Mouse (Mus musculus) monocyte, adult 2 months (primary cell): ENCODE results near the gene Ldlr.
"Not testable (repeated sequence)": the region's sequence is repeated elsewhere in the genome, so short reads cannot be mapped to it uniquely, and the experiment has no call there.

ENCODE experiments used
- DNase-seq, 2 experiments: peaks; one replicate each; pipeline ENCODE4 v3.0.0; 2022; ENCODE audit warnings: low spot score in 2 of 2, low read depth in 1 of 2

The Ldlr gene

DNA sequence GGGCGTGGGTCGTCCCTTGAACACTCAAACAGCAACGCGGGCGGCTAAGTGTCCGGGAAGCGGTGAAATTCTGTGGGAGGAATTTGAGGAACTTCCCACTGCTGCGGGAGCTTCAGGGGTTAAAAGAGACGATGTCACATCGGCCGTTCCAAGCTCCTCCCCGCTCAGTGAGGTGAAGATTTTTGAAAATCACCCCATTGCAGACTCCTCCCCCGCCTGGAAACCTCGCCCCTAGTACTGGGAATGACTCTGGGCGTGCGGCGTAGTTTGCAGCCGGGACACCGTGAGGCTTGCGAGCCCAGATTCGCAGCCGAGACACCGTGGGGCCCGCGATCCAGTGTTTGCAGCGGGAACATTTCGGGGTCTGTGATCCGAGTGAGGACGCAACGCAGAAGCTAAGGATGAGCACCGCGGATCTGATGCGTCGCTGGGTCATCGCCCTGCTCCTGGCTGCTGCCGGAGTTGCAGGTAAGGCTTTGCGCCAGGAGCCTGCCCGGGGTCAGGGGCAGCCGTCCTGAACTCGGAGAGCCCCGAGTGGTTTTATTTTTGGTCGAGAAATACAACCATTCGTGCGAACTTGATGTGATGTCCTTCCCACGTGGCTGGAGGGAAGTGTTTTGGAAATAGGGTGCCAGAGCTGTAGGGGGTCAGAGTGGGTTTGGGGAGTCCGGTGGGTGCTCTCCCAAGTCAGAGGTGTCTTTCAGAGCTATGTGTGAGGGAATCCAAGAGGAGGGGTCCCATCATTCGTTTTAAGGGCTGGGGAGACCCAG lies at the start of gene Ldlr:
Gene Ldlr, plus strand, starts transcription at position 107 of the 770 bp plus-strand sequence.
- DNase-seq: peak; percentile 80 to 83

DNA sequence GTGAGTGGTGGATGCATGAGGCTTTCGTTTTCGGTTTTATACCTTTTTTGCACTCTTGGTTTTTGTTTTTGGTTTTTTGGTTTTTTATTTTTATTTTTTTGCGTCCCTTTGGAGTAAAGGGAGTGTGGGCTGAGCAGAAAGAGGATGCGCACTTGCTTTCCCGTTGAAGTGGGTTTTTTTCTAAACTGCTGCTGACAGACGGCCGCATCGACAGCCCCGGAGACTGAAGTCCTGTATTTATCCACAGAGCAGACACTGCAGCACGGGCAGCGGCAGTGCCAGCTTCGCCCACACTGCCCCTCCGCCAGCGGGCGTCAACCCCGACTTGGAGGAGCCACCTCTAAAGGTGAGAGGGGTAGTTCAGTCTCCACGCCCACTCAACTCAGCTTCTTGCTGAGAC lies 45.6 kb upstream of the Ldlr start:
- no peak for DNase-seq

GRCm38 (mm10) chr9:21680448-21680847 lies 42.8 kb upstream of the Ldlr start:
- DNase-seq: no peak

DNA sequence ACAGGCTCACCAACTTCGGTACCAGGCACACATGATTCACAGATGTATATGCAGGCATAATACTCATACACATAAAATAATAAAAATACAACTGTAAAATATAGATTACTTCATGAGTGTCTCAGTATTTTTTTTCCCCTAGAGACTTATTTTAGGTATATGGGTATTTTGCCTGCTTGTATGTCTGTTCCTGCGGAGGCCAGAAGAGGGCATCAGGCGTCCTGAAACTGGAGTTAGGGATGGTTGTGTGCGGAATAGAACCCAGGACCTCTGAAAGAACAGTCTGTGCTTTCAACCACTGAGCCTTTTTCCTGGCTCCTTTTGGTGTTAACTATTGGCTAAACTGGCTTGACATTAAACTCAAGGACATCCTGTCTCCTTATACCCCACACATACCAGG lies 40.5 kb upstream of the Ldlr start:
- DNase-seq: no peak

DNA sequence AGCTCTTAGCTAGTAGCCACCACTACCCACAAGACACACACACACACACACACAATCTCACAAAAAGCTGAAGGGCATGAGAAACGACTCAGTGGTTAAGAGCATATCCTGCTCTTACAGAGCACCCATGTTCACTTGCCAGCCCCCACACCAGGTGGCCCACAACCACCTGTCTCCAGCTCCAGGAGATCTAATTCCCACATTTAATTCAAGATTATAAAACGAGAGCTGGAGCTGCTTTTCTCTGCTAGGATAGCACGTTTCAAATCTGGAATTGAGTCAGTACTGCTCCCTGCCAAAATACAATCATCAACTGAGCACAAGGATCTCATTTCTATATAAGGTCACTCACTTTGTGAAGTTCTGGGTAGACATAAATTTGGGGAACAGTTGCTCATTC lies 39.4 kb upstream of the Ldlr start:
- no peak for DNase-seq

DNA sequence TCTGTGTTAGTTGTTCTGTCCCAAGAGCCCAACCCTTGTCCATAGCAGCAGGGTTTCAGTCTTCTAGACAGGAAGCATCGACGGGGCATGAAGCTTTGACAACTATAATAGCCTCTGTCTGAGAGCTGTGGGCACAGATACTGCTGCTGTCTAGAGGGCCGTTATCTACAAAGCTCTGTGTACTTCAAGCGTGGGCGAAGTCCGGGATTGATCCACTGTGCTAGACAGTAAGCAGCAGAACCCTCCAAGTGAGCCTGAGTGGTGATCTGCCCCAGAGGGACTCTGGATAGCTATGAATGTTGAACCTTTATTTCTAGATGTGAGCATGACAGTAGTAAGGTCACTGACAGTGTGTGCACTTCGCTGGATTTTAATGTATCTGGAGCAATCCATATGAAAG lies 34.7 kb upstream of the Ldlr start:
- DNase-seq: no peak

DNA sequence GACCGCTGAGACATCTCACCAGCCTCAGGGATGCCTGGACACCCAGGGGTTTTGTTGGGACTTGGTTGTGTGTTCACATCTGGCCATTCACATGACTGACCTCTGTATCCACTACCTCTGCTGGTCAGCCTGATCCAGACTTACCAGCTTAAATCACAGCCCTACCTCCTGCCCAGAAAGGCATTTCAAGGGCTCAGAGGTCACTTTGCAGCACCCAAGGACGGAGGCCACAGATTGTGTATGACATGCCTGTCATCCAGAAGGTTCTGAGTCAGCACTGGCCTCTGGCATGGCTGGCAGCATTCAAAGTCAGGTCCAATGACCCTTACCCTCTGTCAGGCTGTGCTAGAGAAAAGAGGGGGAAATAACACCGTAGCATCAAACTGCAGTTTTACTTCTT lies 33.3 kb upstream of the Ldlr start:
- no peak for DNase-seq

GRCm38 (mm10) chr9:21691862-21692261 lies 31.4 kb upstream of the Ldlr start:
- no peak for DNase-seq

GRCm38 (mm10) chr9:21692491-21692890 lies 30.8 kb upstream of the Ldlr start:
- no peak for DNase-seq

GRCm38 (mm10) chr9:21694071-21694470 lies 29.2 kb upstream of the Ldlr start:
- DNase-seq: no peak

DNA sequence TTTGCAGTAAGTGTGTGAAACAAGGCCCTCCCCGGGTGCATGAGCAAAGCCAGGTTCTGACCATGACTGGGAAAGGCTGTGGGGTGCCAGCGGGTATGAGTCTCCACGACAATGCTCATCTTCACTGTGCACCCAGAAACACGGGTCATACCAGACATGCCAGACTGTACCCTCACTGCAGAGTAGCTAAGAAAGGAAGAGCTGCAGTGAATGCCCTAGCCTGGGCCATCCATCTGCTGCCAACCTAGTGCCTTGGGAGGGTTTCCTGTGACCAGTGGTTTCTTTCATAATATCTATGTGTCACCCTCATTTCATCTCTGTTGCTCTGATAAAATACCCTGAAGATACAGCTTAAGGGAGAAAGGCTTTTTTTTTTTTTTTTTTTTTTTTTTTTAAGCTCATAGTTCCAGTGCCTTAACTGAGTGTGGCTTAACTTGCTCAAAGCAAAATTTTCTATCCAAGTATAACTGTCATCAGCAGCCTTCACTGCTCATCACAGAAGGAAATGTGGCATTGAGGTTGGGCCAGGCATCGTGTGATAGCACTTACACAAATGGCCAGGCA lies 28.0 kb upstream of the Ldlr start:
- DNase-seq: no peak

- DNase-seq: no peak
Measured at GRCm38 (mm10) chr9:21697121-21697520, 26.2 kb upstream of the Ldlr start.

GRCm38 (mm10) chr9:21699280-21699679 lies 24.0 kb upstream of the Ldlr start:
- not testable (repeated sequence) for DNase-seq

- no peak for DNase-seq
Measured at GRCm38 (mm10) chr9:21701091-21701490, 22.2 kb upstream of the Ldlr start.

GRCm38 (mm10) chr9:21703494-21703893 lies 19.8 kb upstream of the Ldlr start:
- no peak for DNase-seq

- DNase-seq: no peak
Measured at GRCm38 (mm10) chr9:21706085-21706484, 17.2 kb upstream of the Ldlr start.

DNA sequence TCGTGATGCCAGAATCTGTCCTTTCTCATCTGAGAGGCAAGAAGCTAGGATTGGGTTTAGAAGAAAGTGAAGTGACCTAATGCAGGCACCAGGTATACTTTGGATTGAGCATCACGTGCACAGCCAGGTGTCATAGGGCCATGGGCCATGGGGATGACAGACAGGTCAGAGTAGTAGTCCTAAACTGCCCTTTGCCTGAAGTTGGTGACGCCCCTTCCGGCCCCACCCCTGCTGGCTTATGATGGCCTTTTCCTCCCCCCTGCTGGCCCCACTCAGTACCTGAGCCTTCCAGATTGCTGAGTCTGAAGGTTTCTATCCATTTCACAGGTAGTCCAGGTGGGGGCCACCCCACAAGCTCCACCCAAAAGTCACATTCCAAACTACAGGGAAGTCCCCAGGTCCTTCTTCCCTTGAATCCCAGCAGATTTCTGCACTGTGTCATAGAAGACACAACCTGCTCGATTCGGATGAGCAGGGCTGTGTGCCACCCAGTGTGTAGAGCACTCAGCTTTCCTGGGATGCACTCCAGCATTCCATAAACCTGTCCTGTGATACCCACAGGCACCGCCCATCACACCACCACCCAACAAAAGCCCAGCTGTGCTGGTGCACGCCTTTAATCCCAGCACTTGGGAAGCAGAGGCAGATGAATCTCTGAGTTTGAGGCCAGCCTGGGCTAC lies 16.6 kb upstream of the Ldlr start:
- no peak for DNase-seq

- no peak for DNase-seq
Measured at GRCm38 (mm10) chr9:21709340-21709739, 13.9 kb upstream of the Ldlr start.

GRCm38 (mm10) chr9:21715298-21715697 lies 8.0 kb upstream of the Ldlr start:
- peak; percentile 70 to 75 for DNase-seq

DNA sequence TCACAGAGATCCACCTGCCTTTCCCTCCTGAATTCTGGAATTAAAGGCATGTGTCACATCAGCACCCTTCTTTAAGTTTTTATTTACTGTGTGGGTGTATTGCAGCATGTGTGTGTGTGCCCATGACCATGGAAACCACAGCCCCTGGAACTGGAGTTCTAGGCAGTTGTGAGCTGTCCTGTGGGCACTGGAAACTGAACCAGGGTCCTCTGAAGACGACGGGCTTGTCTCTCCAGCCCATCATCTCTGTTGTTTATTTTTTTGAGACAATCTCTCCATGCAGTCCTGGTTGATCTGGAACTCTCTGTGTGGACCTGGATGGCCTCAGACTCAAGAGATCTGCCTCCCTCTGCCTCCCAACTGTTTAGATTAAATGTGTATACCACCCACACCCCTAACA lies 6.3 kb upstream of the Ldlr start:
- no peak for DNase-seq

GRCm38 (mm10) chr9:21721036-21721435 lies 2.2 kb upstream of the Ldlr start:
- DNase-seq: no peak

GRCm38 (mm10) chr9:21724147-21724536 lies 859 bp downstream of the Ldlr start:
- DNase-seq: peak; percentile 70 to 77
